Mouse (Mus musculus) midbrain, postnatal 0 days (tissue): ENCODE measurements around the gene Pgc. TPM values are rescaled to one million over a fixed set of nuclear protein-coding genes. Genes with fewer than 3 reads are reported as not detected.
A peak's percentile ranks its signal among the peaks of the same experiment; 100 is the strongest.

Experiments used
- ATAC-seq: fragments of 200-750 bp; cut with Nextera tagmentation; 2 replicates; pipeline ENCODE4 v1.8.0; 2017; ENCODE audit warnings: moderate number of reproducible peaks, mild to moderate bottlenecking, moderate TSS enrichment, moderate library complexity; ENCODE audit not compliant: low FRiP score
- DNase-seq: peaks from one replicate; pipeline ENCODE4 v3.0.0-alpha.2; 2015; ENCODE audit warnings: low spot score
- H3K27ac ChIP-seq: fragments of 300-500 bp; sonication (generic); 2 replicates; pipeline ENCODE4 v1.5.1; 2014; ENCODE audit warnings: low read depth, mild to moderate bottlenecking, low read length, mixed read lengths
- H3K27me3 ChIP-seq: fragments of 300-500 bp; sonication (generic); 2 replicates; pipeline ENCODE4 v1.6.1; 2014; ENCODE audit warnings: low read length, control low read depth, mixed read lengths; ENCODE audit not compliant: insufficient read depth
- H3K36me3 ChIP-seq: fragments of 300-500 bp; sonication (generic); 2 replicates; pipeline ENCODE4 v1.6.1; 2014; ENCODE audit warnings: low read length, control low read depth, mixed read lengths; ENCODE audit not compliant: insufficient read depth
- H3K4me1 ChIP-seq: fragments of 300-500 bp; sonication (generic); 2 replicates; pipeline ENCODE4 v1.6.1; 2014; ENCODE audit warnings: mild to moderate bottlenecking, control low read depth, antibody characterized with exemption, low read length, mixed read lengths; ENCODE audit not compliant: insufficient read depth
- H3K4me2 ChIP-seq: fragments of 300-500 bp; sonication (generic); 2 replicates; pipeline ENCODE4 v1.6.1; 2014; ENCODE audit warnings: low read depth, mild to moderate bottlenecking, low read length, mixed read lengths; ENCODE audit not compliant: poor library complexity, severe bottlenecking
- H3K4me3 ChIP-seq: fragments of 300-500 bp; sonication (generic); 2 replicates; pipeline ENCODE4 v1.5.1; 2014; ENCODE audit warnings: low read depth, mild to moderate bottlenecking, low read length, moderate library complexity
- H3K9ac ChIP-seq: fragments of 300-500 bp; sonication (generic); replicated peaks from 2 replicates; pipeline ENCODE4 v1.6.1; 2014; ENCODE audit warnings: mild to moderate bottlenecking, low read length, moderate library complexity, mixed read lengths; ENCODE audit not compliant: poor library complexity, severe bottlenecking
- H3K9me3 ChIP-seq: fragments of 300-500 bp; sonication (generic); 2 replicates; pipeline ENCODE4 v1.6.1; 2016; ENCODE audit warnings: low read length, control low read depth
- CTCF ChIP-seq: IDR thresholded peaks from 2 replicates; pipeline ENCODE4 v1.5.1; 2016; ENCODE audit warnings: antibody characterized with exemption, mild to moderate bottlenecking
- WGBS: fragments of 180-500 bp; shearing (Covaris S2); extraction: QIAGEN DNeasy Blood & Tissue Kit; methylation state at CpG from one replicate; pipeline ENCODE4 v1.1.7; 2014; 5-methylcytosine and 5-hydroxymethylcytosine counted together
- polyA plus RNA-seq: library from polyadenylated mRNA; unstranded; fragments of >200 nt; fragmentation: Nextera tagmentation; extraction: Ambion mirVana; gene quantifications from 2 replicates; pipeline ENCODE4 v1.2.1, GENCODE M21; 2015
- total RNA-seq: library from RNA; depleted of rRNA; stranded (reverse); fragments of >200 nt; gene quantifications from 2 replicates; pipeline ENCODE4 v1.2.3, GENCODE M21; 2014

Pgc gene
- total and polyA plus RNA-seq, 2 experiments from 2014 or later: 0.19 to 0.27 TPM

DNA sequence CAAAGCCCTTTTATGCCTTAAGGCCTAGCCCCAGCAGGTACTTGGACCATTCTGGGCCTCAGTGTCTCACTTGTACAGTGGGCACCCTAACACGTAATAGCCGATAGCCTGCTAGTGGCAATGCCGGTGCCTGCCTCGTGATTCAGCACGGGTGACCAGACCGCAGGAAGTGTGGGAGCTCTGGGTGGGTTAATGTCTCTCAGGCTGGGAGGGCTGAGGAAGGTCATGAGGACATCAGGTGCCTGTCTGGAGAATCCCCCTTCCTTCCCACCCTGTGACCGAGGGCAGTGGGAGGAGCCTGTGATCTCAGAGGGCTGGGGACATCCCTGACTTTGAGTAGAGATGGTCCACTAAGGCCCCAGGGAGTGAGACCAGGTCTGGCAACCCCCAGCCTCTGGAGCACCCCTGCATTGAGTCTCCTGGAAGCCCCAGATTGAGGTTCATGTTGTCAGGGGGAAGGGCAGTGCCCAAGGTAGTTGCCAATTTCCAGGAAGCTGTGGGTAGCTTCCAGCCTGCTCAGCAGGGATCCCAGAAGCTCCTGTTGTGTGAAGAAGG, 30.5 kb downstream of the Pgc start:
- no peak overlapping the region for H3K9ac ChIP-seq
- no peak overlapping the region for H3K27ac ChIP-seq
- H3K4me3 ChIP-seq: no peak overlapping the region
- no peaks in the 10 kb centered on the region for H3K4me1 ChIP-seq
- no peaks in the 10 kb centered on the region for H3K36me3 ChIP-seq
- 86% methylated on average over 7 of the region's 7 CpGs for WGBS
- DNase-seq (no peak), ATAC-seq (no peak)
- H3K4me2 ChIP-seq: no peak overlapping the region
- TF ChIP-seq CTCF: no peak
- no peaks in the 10 kb centered on the region for H3K27me3 ChIP-seq
- H3K9me3 ChIP-seq: no peaks in the 10 kb centered on the region

DNA sequence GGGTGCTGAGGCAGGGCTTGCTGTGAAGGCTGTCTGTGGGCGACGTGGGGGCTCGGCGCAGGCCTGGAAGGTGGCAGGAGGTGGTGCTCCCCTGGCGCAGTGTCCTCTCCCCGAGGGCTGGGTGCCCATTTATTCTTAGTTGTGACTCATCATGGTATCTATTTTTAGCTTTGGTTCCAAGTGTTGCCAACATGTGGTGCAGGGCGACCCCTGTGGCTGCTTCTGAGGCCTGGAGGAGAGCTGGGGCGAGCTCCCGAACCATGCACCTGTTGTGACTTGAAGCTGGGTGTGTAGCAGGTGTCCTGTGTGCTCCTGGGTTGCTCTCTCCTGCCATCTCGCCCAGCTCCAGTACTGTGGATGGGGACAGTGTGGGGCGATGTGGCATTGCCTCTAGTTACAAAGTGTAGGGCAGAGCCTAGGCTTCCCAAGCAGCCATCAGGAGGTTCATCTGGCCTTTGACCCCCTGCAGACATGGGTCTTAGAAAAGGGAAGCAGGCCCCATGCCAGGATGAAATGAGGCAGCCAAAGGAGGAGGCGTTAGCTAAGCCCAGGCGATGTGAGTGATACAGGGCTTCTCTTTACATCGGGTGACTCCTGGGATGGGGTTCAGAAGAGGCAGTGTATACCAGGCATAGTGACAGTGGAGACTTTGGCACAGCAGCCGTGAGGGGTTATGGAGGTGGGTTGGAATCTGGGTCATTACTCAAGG, 33.2 kb downstream of the Pgc start:
- H3K4me2 ChIP-seq: no peak overlapping the region
- H3K9me3 ChIP-seq: no peaks in the 10 kb centered on the region
- H3K9ac ChIP-seq: no peak overlapping the region
- H3K27ac ChIP-seq: no peak overlapping the region
- no peaks in the 10 kb centered on the region for H3K4me1 ChIP-seq
- no peak for TF ChIP-seq CTCF
- 80% methylated on average over 15 of the region's 15 CpGs for WGBS
- H3K4me3 ChIP-seq: no peak overlapping the region
- H3K27me3 ChIP-seq: no peaks in the 10 kb centered on the region
- ATAC-seq (no peak), DNase-seq (no peak)
- no peaks in the 10 kb centered on the region for H3K36me3 ChIP-seq

DNA sequence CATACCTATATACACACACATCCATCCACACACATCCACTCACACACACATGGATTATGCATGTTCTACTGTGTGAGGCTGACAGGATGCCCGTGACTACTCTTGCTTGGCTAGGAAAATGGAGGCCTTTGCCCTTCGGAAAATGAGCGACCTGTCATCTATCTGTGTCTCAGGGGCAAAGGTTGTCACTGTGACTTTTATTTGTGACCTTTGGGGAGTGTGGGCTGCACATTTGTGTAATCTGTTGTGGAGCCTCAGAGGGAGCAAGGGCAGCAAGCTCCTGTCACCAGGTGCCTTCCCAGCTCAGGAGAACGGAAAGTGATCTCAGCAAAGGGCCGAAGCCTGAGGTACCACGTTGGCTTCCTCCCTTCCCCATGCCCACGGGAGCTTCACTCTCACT, 35.4 kb downstream of the Pgc start:
- Histone ChIP-seq H3K27me3 (no peaks in the 10 kb centered on the region), H3K4me3 (no peak overlapping the region), H3K36me3 (no peaks in the 10 kb centered on the region), H3K4me1 (no peaks in the 10 kb centered on the region), H3K27ac (peak overlapping the region; percentile 59), H3K9ac (no peak overlapping the region), H3K4me2 (no peak overlapping the region), H3K9me3 (no peaks in the 10 kb centered on the region)
- no peak for ATAC-seq
- no peak for DNase-seq
- WGBS: 80% methylated on average over 7 of the region's 7 CpGs
- no peak for TF ChIP-seq CTCF

DNA sequence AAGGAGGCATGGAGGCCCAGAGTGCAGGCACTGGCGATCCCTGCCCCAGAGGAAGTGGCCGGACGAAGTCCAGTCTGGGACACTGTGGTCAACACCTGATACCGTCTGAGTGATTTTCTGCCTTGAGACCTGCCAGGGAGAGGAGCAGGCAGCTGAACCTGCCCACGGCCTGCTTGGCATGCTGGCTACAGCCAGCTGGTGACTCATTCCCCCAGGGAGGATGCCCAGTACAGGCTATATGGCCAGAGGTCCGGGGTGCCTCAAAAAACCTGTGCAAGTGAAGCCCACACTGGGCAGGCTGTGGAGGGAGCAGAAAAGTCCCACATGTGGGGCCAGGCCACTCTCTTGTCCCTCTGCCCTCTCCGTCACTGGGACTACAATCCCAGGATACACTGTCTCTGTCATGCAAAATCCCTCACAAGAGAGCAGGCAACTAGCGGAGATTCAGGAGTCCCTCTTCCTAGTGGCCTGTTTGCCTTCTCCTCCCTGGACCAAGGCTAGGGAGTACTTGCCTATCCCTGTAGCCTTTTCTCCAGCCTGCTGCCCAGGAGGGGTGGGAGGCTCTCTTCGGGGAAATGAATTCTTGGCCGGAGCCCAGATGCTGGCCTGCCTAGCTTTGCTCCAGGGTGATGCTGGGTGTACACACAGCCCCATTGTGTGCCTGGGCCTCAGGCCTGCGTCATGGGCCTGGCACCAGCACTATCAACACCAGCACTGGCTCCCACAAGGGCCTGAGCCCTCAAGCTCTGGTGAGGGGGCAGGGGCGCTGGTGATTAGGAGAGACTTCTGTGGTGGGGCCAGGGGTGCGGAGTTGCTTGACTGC, 36.1 kb downstream of the Pgc start:
- H3K4me1 ChIP-seq: no peaks in the 10 kb centered on the region
- H3K4me3 ChIP-seq: no peak overlapping the region
- WGBS: 69% methylated on average over 13 of the region's 13 CpGs
- H3K27me3 ChIP-seq: no peaks in the 10 kb centered on the region
- DNase-seq (peak; percentile 90), ATAC-seq (peak; percentile 85)
- H3K36me3 ChIP-seq: no peaks in the 10 kb centered on the region
- H3K27ac ChIP-seq: peak overlapping the region; percentile 59
- no peaks in the 10 kb centered on the region for H3K9me3 ChIP-seq
- no peak overlapping the region for H3K4me2 ChIP-seq
- no peak overlapping the region for H3K9ac ChIP-seq
- no peak for TF ChIP-seq CTCF

DNA sequence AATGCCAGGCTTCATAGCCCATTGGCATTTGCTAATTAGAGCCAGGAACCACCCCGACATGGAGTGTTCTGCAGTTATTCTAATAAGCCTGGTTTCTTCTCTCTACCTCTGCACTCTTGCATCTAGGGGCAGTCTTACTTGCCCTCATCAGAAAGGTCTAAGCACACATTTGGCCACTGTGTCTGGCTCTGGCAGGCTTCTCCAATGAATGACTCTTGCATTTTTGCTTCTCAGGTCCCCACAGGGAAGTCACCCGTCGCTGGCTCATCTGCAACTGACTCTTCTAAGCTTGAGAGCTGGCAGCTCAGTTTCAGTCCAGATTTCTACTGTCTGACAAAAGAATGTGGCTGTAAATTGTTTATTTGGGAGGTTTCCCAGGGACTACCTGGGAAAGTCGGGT, 39.3 kb downstream of the Pgc start:
- WGBS: 81% methylated on average over 4 of the region's 4 CpGs
- H3K27me3 ChIP-seq: no peaks in the 10 kb centered on the region
- H3K9ac ChIP-seq: no peak overlapping the region
- no peak overlapping the region for H3K4me3 ChIP-seq
- H3K4me2 ChIP-seq: no peak overlapping the region
- no peak overlapping the region for H3K27ac ChIP-seq
- TF ChIP-seq CTCF: no peak
- H3K4me1 ChIP-seq: no peaks in the 10 kb centered on the region
- DNase-seq (no peak), ATAC-seq (no peak)
- H3K9me3 ChIP-seq: no peaks in the 10 kb centered on the region
- H3K36me3 ChIP-seq: no peaks in the 10 kb centered on the region
